Mouse (Mus musculus) thymus, adult 2 months (tissue): ENCODE data around the gene Wdr62.

Experiments used
- CTCF ChIP-seq: fragments of 200-500 bp; IDR thresholded peaks from 2 replicates; pipeline ENCODE4 v1.5.1; 2012; ENCODE audit warnings: mild to moderate bottlenecking, control low read depth, low read length, moderate library complexity, borderline replicate concordance; ENCODE audit not compliant: control insufficient read depth, poor library complexity, insufficient read depth; ENCODE audit errors: extremely low read depth
- POLR2A ChIP-seq: fragments of 200-500 bp; IDR thresholded peaks from 2 replicates; pipeline ENCODE4 v1.6.1; 2012; ENCODE audit warnings: mild to moderate bottlenecking, low read length, control low read depth, moderate library complexity; ENCODE audit not compliant: control insufficient read depth, poor library complexity, insufficient read depth; ENCODE audit errors: extremely low read depth

DNA sequence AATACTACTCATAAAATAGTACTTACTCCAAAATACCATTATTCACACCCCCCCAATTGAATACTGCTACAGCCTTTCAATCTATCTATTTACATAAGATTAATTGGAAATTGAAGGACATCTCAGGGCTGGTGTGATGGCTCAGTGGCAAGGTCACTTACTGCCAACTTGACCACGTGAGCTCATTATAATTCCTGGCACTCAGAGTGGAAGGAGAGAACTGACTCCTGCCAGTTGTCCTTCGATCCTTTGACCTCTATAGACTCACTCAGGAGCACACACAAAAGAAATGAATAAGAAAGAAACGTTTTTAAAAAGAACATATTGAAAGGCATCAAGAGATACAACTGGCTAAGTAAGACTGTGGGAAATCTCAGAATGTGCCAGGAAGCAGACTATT is 64.3 kb downstream of the Wdr62 start:
- TF ChIP-seq POLR2A = no peak
- no peak for TF ChIP-seq CTCF
